Mouse (Mus musculus): ENCODE data around the gene Atp6v1fnb.

GRCm38 (mm10) chr6:29449858-29450257, 21.4 kb upstream of the Atp6v1fnb start:
- no peak for TF ChIP-seq POLR2A (IDR thresholded peaks at IDR 0.05; ENCODE audit: borderline replicate concordance, extremely low read depth, insufficient read depth, insufficient read length, poor library complexity, severe bottlenecking)
- no peak for TF ChIP-seq CTCF (IDR thresholded peaks at IDR 0.05; ENCODE audit: borderline replicate concordance, extremely low read depth, insufficient read depth, insufficient read length)
